Mouse (Mus musculus): ENCODE data around the gene Myh14. TPM values are rescaled to one million over a fixed set of nuclear protein-coding genes. Genes with fewer than 3 reads are reported as not detected.
"Not testable (repeated sequence)": the region's sequence is repeated elsewhere in the genome, so short reads cannot be mapped to it uniquely, and the experiment has no call there.

Myh14 gene
- polyA plus RNA-seq (2011; ENCODE audit: insufficient read depth, insufficient read length, low read depth, missing spikeins), result 14.7 and 16.5 TPM in 2 replicates

- H3K4me3 ChIP-seq (ENCODE audit: low read depth, low read length), result peak within 1 kb of the TSS; percentile 40
- no peaks in the 10 kb centered on the region for H3K27me3 ChIP-seq (ENCODE audit: control insufficient read depth, insufficient read depth, low read length, poor library complexity, severe bottlenecking)
- H3K9ac ChIP-seq (ENCODE audit: low read depth, poor library complexity, severe bottlenecking), result no peak within 1 kb of the TSS
- H3K9me3 ChIP-seq (replicated peaks; ENCODE audit: control insufficient read depth, insufficient read depth, low read length, poor library complexity, severe bottlenecking), result peaks cover 4% of the 10 kb centered on the region; the same call in 1 of the 2 replicates
- no peak within 1 kb of the TSS for H3K27ac ChIP-seq (ENCODE audit: insufficient read depth, low read length)
- no peaks in the 10 kb centered on the region for H3K36me3 ChIP-seq (ENCODE audit: control insufficient read depth, insufficient read depth, low read length, poor library complexity, severe bottlenecking)
- no peak for TF ChIP-seq CTCF (IDR thresholded peaks at IDR 0.05; ENCODE audit: low read depth, low read length)
- no peak for TF ChIP-seq EP300 (IDR thresholded peaks at IDR 0.05; ENCODE audit: insufficient read depth, low read depth, low read length)
- no peak for TF ChIP-seq POLR2A (IDR thresholded peaks at IDR 0.05; ENCODE audit: insufficient read depth, low read length)
- H3K4me1 ChIP-seq (ENCODE audit: control insufficient read depth, insufficient read depth, low read length), result no peaks in the 10 kb centered on the region
These were observed at the start of gene Myh14 for GRCm38 (mm10) chr7:44670803-44671202. TSS of gene Myh14 (minus strand) at chr7:44670843.

- no peaks in the 10 kb centered on the region for H3K27me3 ChIP-seq (ENCODE audit: control insufficient read depth, insufficient read depth, low read length, poor library complexity, severe bottlenecking)
- H3K9ac ChIP-seq (ENCODE audit: low read depth, poor library complexity, severe bottlenecking), result no peak overlapping the region
- H3K36me3 ChIP-seq (ENCODE audit: control insufficient read depth, insufficient read depth, low read length, poor library complexity, severe bottlenecking), result no peaks in the 10 kb centered on the region
- no peaks in the 10 kb centered on the region for H3K4me1 ChIP-seq (ENCODE audit: control insufficient read depth, insufficient read depth, low read length)
- peak overlapping the region; percentile 93 for H3K27ac ChIP-seq (ENCODE audit: insufficient read depth, low read length)
- no peak overlapping the region for H3K4me3 ChIP-seq (ENCODE audit: low read depth, low read length)
- peak; percentile 11 for TF ChIP-seq CTCF (IDR thresholded peaks at IDR 0.05; ENCODE audit: low read depth, low read length)
- TF ChIP-seq EP300 (IDR thresholded peaks at IDR 0.05; ENCODE audit: insufficient read depth, low read depth, low read length), result no peak
- H3K9me3 ChIP-seq (replicated peaks; ENCODE audit: control insufficient read depth, insufficient read depth, low read length, poor library complexity, severe bottlenecking), result no peaks in the 10 kb centered on the region
These were observed 39.2 kb upstream of the Myh14 start for GRCm38 (mm10) chr7:44709881-44710280.

- Histone ChIP-seq H3K9ac (ENCODE audit: low read depth, poor library complexity, severe bottlenecking) (peak within 1 kb of the TSS; percentile 56), H3K27me3 (ENCODE audit: control insufficient read depth, insufficient read depth, low read length, poor library complexity, severe bottlenecking) (no peaks in the 10 kb centered on the region), H3K36me3 (ENCODE audit: control insufficient read depth, insufficient read depth, low read length, poor library complexity, severe bottlenecking) (no peaks in the 10 kb centered on the region), H3K9me3 (replicated peaks; ENCODE audit: control insufficient read depth, insufficient read depth, low read length, poor library complexity, severe bottlenecking) (no peaks in the 10 kb centered on the region), H3K4me3 (ENCODE audit: low read depth, low read length) (peak within 1 kb of the TSS; percentile 37), H3K27ac (ENCODE audit: insufficient read depth, low read length) (peak within 1 kb of the TSS; percentile 93), H3K4me1 (ENCODE audit: control insufficient read depth, insufficient read depth, low read length) (no peaks in the 10 kb centered on the region)
- TF ChIP-seq POLR2A (IDR thresholded peaks at IDR 0.05; ENCODE audit: insufficient read depth, low read length) (peak; percentile 42), CTCF (IDR thresholded peaks at IDR 0.05; ENCODE audit: low read depth, low read length) (no peak), EP300 (IDR thresholded peaks at IDR 0.05; ENCODE audit: insufficient read depth, low read depth, low read length) (peak; percentile 96)
These were observed 37.9 kb upstream of the Myh14 start, which contains the start of gene Izumo2 for GRCm38 (mm10) chr7:44708574-44708973. TSS of gene Izumo2 (plus strand) at chr7:44708742.

DNA sequence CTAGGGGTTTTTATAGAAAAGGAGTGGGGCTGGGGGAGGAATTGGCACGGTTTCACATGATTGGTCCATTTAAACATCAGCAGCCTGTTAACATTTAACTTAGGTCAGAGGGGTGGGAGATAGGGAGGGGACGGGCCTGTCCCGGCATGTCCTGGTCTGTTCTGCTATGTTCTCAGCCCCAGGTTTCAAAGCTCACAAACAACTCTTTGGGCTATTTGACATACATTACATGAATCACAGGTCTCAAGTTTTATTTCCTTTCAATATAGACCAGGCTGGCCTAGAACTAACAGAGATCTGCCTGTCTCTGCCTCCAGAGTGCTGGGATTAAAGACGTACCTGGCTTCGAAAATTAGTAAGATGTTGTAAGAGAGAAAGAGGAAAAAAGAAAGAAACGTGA, 37.5 kb upstream of the Myh14 start:
- not testable (repeated sequence) for H3K4me1 ChIP-seq (ENCODE audit: control insufficient read depth, insufficient read depth, low read length); H3K27me3 ChIP-seq (ENCODE audit: control insufficient read depth, insufficient read depth, low read length, poor library complexity, severe bottlenecking); H3K9me3 ChIP-seq (replicated peaks; ENCODE audit: control insufficient read depth, insufficient read depth, low read length, poor library complexity, severe bottlenecking); H3K4me3 ChIP-seq (ENCODE audit: low read depth, low read length); H3K36me3 ChIP-seq (ENCODE audit: control insufficient read depth, insufficient read depth, low read length, poor library complexity, severe bottlenecking)
- Histone ChIP-seq H3K9ac (ENCODE audit: low read depth, poor library complexity, severe bottlenecking) (peak overlapping the region; percentile 56), H3K27ac (ENCODE audit: insufficient read depth, low read length) (peak overlapping the region; percentile 93)
- TF ChIP-seq EP300 (IDR thresholded peaks at IDR 0.05; ENCODE audit: insufficient read depth, low read depth, low read length), result peak; percentile 48; the same call in 1 of the 2 replicates

DNA sequence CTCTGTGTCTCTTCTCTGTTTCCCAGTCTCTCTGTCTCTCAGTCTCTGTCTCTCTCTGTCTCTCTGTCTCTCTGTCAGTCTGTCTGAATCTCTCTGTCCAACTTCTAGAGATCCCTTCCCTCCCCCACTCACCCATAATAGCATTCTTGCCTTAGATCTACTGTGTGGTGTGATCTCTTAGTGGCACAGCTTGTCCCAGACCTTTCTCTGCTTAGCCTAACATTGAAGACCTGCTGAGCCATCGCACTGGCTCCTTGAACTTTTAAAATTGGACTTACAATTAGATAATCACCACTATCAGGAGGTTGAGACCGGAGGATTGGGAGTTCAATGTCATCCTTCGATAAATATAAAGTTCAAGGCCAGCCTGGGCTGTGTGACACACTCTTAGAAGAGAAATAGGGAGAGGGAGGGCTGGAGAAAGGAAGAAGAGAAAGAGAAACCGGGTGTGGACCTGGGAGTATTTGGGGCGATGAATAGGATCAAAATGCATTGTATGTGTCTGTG, 36.6 kb upstream of the Myh14 start:
- no peak for TF ChIP-seq CTCF (IDR thresholded peaks at IDR 0.05; ENCODE audit: low read depth, low read length)
- TF ChIP-seq EP300 (IDR thresholded peaks at IDR 0.05; ENCODE audit: insufficient read depth, low read depth, low read length), result no peak
- TF ChIP-seq POLR2A (IDR thresholded peaks at IDR 0.05; ENCODE audit: insufficient read depth, low read length), result no peak
- Histone ChIP-seq H3K9me3 (replicated peaks; ENCODE audit: control insufficient read depth, insufficient read depth, low read length, poor library complexity, severe bottlenecking) (no peaks in the 10 kb centered on the region), H3K36me3 (ENCODE audit: control insufficient read depth, insufficient read depth, low read length, poor library complexity, severe bottlenecking) (no peaks in the 10 kb centered on the region), H3K9ac (ENCODE audit: low read depth, poor library complexity, severe bottlenecking) (peak overlapping the region; percentile 56), H3K27ac (ENCODE audit: insufficient read depth, low read length) (peak overlapping the region; percentile 87), H3K4me3 (ENCODE audit: low read depth, low read length) (no peak overlapping the region), H3K4me1 (ENCODE audit: control insufficient read depth, insufficient read depth, low read length) (no peaks in the 10 kb centered on the region), H3K27me3 (ENCODE audit: control insufficient read depth, insufficient read depth, low read length, poor library complexity, severe bottlenecking) (no peaks in the 10 kb centered on the region)

GRCm38 (mm10) chr7:44706322-44706721, 35.7 kb upstream of the Myh14 start:
- H3K27ac ChIP-seq (ENCODE audit: insufficient read depth, low read length), result peak overlapping the region; percentile 87
- H3K4me3 ChIP-seq (ENCODE audit: low read depth, low read length), result no peak overlapping the region
- no peaks in the 10 kb centered on the region for H3K36me3 ChIP-seq (ENCODE audit: control insufficient read depth, insufficient read depth, low read length, poor library complexity, severe bottlenecking)
- TF ChIP-seq CTCF (IDR thresholded peaks at IDR 0.05; ENCODE audit: low read depth, low read length), result peak; percentile 13
- TF ChIP-seq EP300 (IDR thresholded peaks at IDR 0.05; ENCODE audit: insufficient read depth, low read depth, low read length), result no peak
- no peak for TF ChIP-seq POLR2A (IDR thresholded peaks at IDR 0.05; ENCODE audit: insufficient read depth, low read length)
- no peaks in the 10 kb centered on the region for H3K27me3 ChIP-seq (ENCODE audit: control insufficient read depth, insufficient read depth, low read length, poor library complexity, severe bottlenecking)
- no peaks in the 10 kb centered on the region for H3K9me3 ChIP-seq (replicated peaks; ENCODE audit: control insufficient read depth, insufficient read depth, low read length, poor library complexity, severe bottlenecking)
- H3K9ac ChIP-seq (ENCODE audit: low read depth, poor library complexity, severe bottlenecking), result 0 out of 2 replicates have a peak overlapping the region, but pooled peaks have one; percentile 56
- H3K4me1 ChIP-seq (ENCODE audit: control insufficient read depth, insufficient read depth, low read length), result no peaks in the 10 kb centered on the region

Data from ES-Bruce4 (cell line).